Mouse (Mus musculus): Measurements from ENCODE around the gene Phtf2. TPM values are rescaled to one million over a fixed set of nuclear protein-coding genes. Genes with fewer than 3 reads are reported as not detected.
"Not testable (repeated sequence)": the region's sequence is repeated elsewhere in the genome, so short reads cannot be mapped to it uniquely, and the experiment has no call there.

The Phtf2 gene
- total and polyA plus RNA-seq, 2 experiments from 2014 or later: 17.4 to 24.9 TPM

DNA sequence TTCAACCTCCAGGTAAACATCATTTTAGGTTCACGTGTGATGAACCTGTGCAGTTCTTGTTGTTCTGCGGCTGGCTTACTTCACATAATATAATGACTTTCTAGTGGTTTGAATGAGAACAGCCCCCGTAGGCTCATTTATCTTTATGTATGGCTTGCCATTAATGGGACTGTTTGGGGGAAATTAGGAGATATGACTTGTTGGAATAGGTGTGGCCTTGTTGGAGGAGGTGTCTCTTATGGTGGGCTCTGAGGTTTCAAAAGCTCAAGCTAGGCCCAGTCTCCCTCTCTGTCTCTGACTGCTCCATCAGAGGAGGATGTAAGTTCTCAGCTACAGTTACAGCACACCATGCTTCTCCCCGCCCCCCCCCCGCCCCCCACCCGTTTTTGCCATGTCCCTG lies 71.5 kb downstream of the Phtf2 start:
- H3K4me2 ChIP-seq (ENCODE audit: low read depth): no peak overlapping the region
- ATAC-seq (no peak), DNase-seq (no peak)
- H3K27me3 ChIP-seq (ENCODE audit: insufficient read depth, low read length): no peaks in the 10 kb centered on the region
- H3K4me1 ChIP-seq (ENCODE audit: insufficient read depth): no peaks in the 10 kb centered on the region
- no peak for TF ChIP-seq CTCF (IDR thresholded peaks at IDR 0.05; ENCODE audit: low read depth)
- 89% methylated on average over 6 of the region's 6 CpGs for WGBS
- H3K4me3 ChIP-seq (ENCODE audit: low read depth, low read length): no peak overlapping the region
- H3K9me3 ChIP-seq (ENCODE audit: low read length): no peaks in the 10 kb centered on the region
- no peak overlapping the region for H3K9ac ChIP-seq
- 0 out of 2 replicates have a peak, but pooled peaks cover 7% of the 10 kb centered on the region for H3K36me3 ChIP-seq (ENCODE audit: insufficient read depth)
- no peak overlapping the region for H3K27ac ChIP-seq (ENCODE audit: low read depth, low read length)

DNA sequence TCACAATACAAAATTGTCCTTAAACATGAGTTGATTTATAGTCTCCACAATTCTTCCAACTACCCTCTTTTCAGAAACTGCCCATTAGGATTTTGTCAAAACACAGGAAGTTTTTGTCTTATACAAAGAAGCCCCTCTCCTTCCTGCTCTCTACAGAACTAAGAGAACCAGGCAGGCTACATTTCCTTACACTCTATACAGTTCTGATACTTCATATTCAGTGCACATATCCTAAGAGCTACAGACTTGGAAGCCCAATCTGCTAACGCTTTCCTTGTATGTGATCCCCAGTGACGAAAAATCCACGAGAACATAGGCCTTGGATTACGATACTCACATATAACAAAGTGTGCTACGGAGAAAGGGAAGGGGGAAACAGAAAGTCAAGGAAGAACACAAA lies 86.0 kb downstream of the Phtf2 start:
- H3K27me3 ChIP-seq (ENCODE audit: insufficient read depth, low read length): no peaks in the 10 kb centered on the region
- H3K4me3 ChIP-seq (ENCODE audit: low read depth, low read length): no peak overlapping the region
- H3K4me1 ChIP-seq (ENCODE audit: insufficient read depth): no peaks in the 10 kb centered on the region
- ATAC-seq: peak; percentile 71
- H3K36me3 ChIP-seq (ENCODE audit: insufficient read depth): peaks cover 13% of the 10 kb centered on the region
- WGBS: 57% methylated on average over 5 of the region's 5 CpGs
- no peak overlapping the region for H3K4me2 ChIP-seq (ENCODE audit: low read depth)
- no peak for TF ChIP-seq CTCF (IDR thresholded peaks at IDR 0.05; ENCODE audit: low read depth)
- no peak for DNase-seq
- no peak overlapping the region for H3K9ac ChIP-seq
- H3K27ac ChIP-seq (ENCODE audit: low read depth, low read length): no peak overlapping the region; the same call in 1 of the 2 replicates
- H3K9me3 ChIP-seq (ENCODE audit: low read length): no peaks in the 10 kb centered on the region

DNA sequence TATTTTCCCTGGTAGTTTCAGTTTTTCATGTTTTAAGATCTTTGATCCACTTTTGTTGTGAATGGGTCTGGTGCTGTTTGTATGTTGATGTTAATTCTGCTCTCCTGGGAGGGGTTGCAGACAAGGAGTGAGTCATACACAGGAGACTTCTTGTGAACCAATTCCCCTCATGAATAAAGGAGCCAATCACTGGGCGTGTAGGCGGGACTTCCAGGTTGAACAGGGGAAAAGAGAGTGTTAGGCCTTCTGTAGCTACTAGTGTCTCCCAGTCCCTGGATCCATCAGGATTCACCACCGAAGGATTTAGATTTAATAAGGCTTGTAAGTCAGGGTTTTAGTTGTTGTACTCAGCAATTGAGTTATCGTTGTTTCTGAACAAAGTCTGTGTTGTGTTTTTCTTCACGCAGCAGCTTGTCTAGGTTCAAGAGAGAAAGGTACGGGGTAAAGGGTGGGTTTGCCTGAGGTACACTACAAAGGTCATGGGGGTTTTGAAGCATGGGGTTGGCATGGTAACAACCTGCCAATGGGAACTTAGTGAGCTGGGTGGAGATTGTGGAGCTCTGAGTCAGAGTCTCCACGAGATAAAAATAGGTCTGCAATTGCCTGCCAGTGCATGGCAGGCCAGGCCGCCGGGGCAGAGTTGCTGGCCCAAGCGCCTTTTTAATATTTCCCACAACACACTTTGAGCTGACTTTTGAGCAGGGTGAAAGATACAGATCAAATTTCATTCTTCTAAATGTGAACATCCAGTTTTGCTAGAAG lies 90.0 kb downstream of the Phtf2 start:
- DNase-seq (no peak), ATAC-seq (no peak)
- H3K27me3 ChIP-seq (ENCODE audit: insufficient read depth, low read length): no peaks in the 10 kb centered on the region
- H3K27ac ChIP-seq (ENCODE audit: low read depth, low read length): no peak overlapping the region
- no peak for TF ChIP-seq CTCF (IDR thresholded peaks at IDR 0.05; ENCODE audit: low read depth)
- H3K9me3 ChIP-seq (ENCODE audit: low read length): no peaks in the 10 kb centered on the region
- no peak overlapping the region for H3K4me3 ChIP-seq (ENCODE audit: low read depth, low read length)
- H3K9ac ChIP-seq: no peak overlapping the region
- 90% methylated on average over 10 of the region's 10 CpGs for WGBS
- no peaks in the 10 kb centered on the region for H3K4me1 ChIP-seq (ENCODE audit: insufficient read depth)
- peaks cover 13% of the 10 kb centered on the region for H3K36me3 ChIP-seq (ENCODE audit: insufficient read depth)
- H3K4me2 ChIP-seq (ENCODE audit: low read depth): no peak overlapping the region

DNA sequence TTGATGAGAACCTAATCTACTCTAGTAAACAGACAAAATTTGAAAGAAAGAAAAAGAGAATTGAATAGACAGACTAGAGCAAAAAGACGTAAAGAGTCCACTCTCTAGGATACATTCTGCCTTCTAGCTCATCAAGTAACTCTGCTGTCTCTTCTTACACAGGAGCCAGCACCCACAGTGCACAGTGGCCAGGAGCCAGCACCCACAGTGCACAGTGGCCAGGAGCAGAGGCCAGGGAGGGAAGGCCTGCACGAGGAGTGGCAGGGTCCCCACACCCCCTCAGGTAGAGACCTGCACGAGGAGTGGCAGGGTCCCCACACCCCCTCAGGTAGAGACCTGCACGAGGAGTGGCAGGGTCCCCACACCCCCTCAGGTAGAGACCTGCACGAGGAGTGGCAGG lies 95.5 kb downstream of the Phtf2 start:
- H3K9me3 ChIP-seq (ENCODE audit: low read length); H3K27ac ChIP-seq (ENCODE audit: low read depth, low read length); H3K27me3 ChIP-seq (ENCODE audit: insufficient read depth, low read length); H3K4me3 ChIP-seq (ENCODE audit: low read depth, low read length); H3K9ac ChIP-seq; DNase-seq; H3K4me1 ChIP-seq (ENCODE audit: insufficient read depth); H3K4me2 ChIP-seq (ENCODE audit: low read depth); ATAC-seq; H3K36me3 ChIP-seq (ENCODE audit: insufficient read depth): not testable (repeated sequence)
- 90% methylated on average over 3 of the region's 5 CpGs for WGBS

DNA sequence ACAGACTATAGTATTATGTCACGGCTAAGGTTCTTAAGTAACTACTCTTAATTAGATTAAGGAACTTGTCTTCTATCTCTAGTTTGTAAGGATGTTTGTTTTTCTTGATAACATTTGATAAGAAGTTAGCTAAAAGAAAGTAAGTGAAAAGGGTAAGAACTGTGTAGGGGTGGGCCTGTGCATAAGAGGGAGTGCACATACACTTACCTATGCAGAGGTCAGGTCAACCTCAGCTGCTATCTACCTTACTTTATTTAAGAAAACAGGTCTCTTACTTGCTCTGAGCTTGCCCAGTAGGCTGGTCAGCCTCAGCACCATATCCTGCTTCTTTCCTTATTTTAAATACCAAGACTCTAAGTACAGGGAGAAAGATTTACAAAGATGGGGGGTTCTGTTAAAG lies 100.8 kb downstream of the Phtf2 start:
- DNase-seq (no peak), ATAC-seq (no peak)
- Histone ChIP-seq H3K9ac (no peak overlapping the region), H3K4me2 (ENCODE audit: low read depth) (no peak overlapping the region), H3K9me3 (ENCODE audit: low read length) (no peaks in the 10 kb centered on the region), H3K4me1 (ENCODE audit: insufficient read depth) (no peaks in the 10 kb centered on the region), H3K36me3 (ENCODE audit: insufficient read depth) (peaks cover 5% of the 10 kb centered on the region; the same call in 1 of the 2 replicates), H3K4me3 (ENCODE audit: low read depth, low read length) (no peak overlapping the region), H3K27me3 (ENCODE audit: insufficient read depth, low read length) (no peaks in the 10 kb centered on the region), H3K27ac (ENCODE audit: low read depth, low read length) (no peak overlapping the region)
- WGBS: 96% methylated on average over 1 of the region's 1 CpGs
- no peak for TF ChIP-seq CTCF (IDR thresholded peaks at IDR 0.05; ENCODE audit: low read depth)

DNA sequence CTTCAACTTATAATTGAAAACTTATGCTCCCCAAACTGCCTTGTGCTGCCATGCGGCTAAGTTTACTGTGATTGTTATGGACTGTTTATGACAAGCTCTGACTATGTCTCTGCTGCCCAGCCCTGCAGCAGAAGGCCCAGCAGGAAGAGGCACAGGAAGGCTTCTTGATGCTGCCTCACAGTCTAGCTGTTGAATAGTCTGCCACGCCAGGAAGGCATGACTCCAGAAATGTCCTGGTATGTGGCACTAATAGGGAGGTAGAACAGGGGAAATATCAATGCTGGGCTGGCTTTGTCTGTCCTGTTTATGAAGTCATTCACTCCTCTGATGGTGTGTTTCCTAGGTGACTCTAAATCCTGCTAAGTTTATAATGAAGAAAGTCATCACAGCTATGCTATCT lies 102.7 kb downstream of the Phtf2 start:
- TF ChIP-seq CTCF (IDR thresholded peaks at IDR 0.05; ENCODE audit: low read depth): no peak
- ATAC-seq (no peak), DNase-seq (no peak)
- H3K27ac ChIP-seq (ENCODE audit: low read depth, low read length): no peak overlapping the region
- H3K9me3 ChIP-seq (ENCODE audit: low read length): no peaks in the 10 kb centered on the region
- no peaks in the 10 kb centered on the region for H3K4me1 ChIP-seq (ENCODE audit: insufficient read depth)
- 69% methylated on average over 2 of the region's 2 CpGs for WGBS
- no peaks in the 10 kb centered on the region for H3K27me3 ChIP-seq (ENCODE audit: insufficient read depth, low read length)
- H3K4me3 ChIP-seq (ENCODE audit: low read depth, low read length): no peak overlapping the region
- peaks cover 5% of the 10 kb centered on the region; the same call in 1 of the 2 replicates for H3K36me3 ChIP-seq (ENCODE audit: insufficient read depth)
- no peak overlapping the region for H3K9ac ChIP-seq
- H3K4me2 ChIP-seq (ENCODE audit: low read depth): no peak overlapping the region

DNA sequence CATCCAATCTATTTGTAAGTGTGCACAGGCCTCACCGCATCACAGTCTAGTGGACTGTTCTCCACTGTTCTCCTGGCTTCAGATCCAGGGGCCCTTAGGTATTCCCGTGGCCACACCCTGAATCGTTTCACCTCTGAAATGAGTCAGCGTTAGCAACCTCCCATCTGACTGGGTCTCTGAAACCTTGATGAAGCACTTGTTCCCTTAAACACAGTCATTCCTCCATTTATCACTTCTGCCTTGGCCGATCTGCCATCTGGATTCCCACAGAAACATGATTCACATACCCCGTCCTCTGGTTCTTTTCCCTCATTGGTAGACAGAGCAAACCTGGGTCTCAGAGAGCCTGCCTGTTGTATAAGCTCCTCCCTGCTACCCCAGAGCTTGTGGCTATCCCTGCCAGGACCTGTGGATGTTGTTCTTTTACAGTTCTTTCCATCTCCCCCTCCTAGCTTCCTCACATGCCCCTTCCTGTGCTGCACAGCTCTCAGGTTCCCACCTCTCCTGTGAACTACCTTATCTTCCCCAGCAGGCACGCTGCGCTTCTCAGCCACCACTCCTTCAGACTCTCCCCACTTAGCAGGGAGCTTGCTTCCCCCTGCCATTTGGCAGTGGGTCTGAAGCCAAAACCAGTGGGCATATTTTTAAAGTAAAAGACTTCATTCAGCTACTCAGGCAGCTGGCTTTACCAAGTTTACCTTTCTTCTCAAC lies 103.5 kb downstream of the Phtf2 start:
- ATAC-seq (no peak), DNase-seq (no peak)
- no peaks in the 10 kb centered on the region for H3K4me1 ChIP-seq (ENCODE audit: insufficient read depth)
- WGBS: 83% methylated on average over 8 of the region's 8 CpGs
- H3K9ac ChIP-seq: no peak overlapping the region
- no peak for TF ChIP-seq CTCF (IDR thresholded peaks at IDR 0.05; ENCODE audit: low read depth)
- H3K4me3 ChIP-seq (ENCODE audit: low read depth, low read length): no peak overlapping the region
- H3K27ac ChIP-seq (ENCODE audit: low read depth, low read length): no peak overlapping the region
- H3K36me3 ChIP-seq (ENCODE audit: insufficient read depth): peaks cover 5% of the 10 kb centered on the region; the same call in 1 of the 2 replicates
- no peaks in the 10 kb centered on the region for H3K9me3 ChIP-seq (ENCODE audit: low read length)
- no peak overlapping the region for H3K4me2 ChIP-seq (ENCODE audit: low read depth)
- H3K27me3 ChIP-seq (ENCODE audit: insufficient read depth, low read length): no peaks in the 10 kb centered on the region

Data from forebrain, postnatal 0 days (tissue).